ENCODE assay signal across 16 mouse cellular contexts in genomic region chr6:97443522-97443921, GRCm38 (mm10).
A peak's percentile ranks its signal among the peaks of the same experiment; 100 is the strongest.
DNase-seq lines count a peak whose midpoint lies in the region; ATAC-seq and TF ChIP-seq lines count a peak whose summit lies in the region.
"Had no signal": no experiment of that assay in that cellular context is flagged by ENCODE, and none has a peak within 500 bp of the region (broad histone marks: within the 10 kb centered on the region; RNA-seq: fewer than 3 reads in every experiment).

No protein-coding gene starts in this region.

- ATAC-seq in heart, embryonic 12.5 days (ENCODE audit: insufficient number of reproducible peaks, low FRiP score): no peak
- no peak for ATAC-seq in lung, embryonic 14.5 days (ENCODE audit: insufficient read depth)
- ATAC-seq: forebrain, postnatal 0 days had no signal

- H3K36me3 ChIP-seq in heart, embryonic 12.5 days: no peaks in the 10 kb centered on the region
- no peaks in the 10 kb centered on the region for H3K36me3 ChIP-seq in lung, embryonic 14.5 days (ENCODE audit: insufficient read depth)
- H3K36me3 ChIP-seq: neural tube, embryonic 15.5 days had no signal

- H3K9me3 ChIP-seq in heart, embryonic 12.5 days (replicated peaks): no peaks in the 10 kb centered on the region
- H3K9me3 ChIP-seq in lung, embryonic 14.5 days (ENCODE audit: low read depth, low read length): no peaks in the 10 kb centered on the region
- H3K9me3 ChIP-seq: neural tube, embryonic 15.5 days had no signal

- DNase-seq in cerebellum, postnatal 10 days: peak; percentile 37 to 59
- DNase-seq in cerebellum, postnatal 4 days (ENCODE audit: low spot score in 2 of 2): no peak
- DNase-seq in heart, postnatal 10 days: peak; percentile 29 to 46
- DNase-seq in lung, embryonic 14.5 days: peak; percentile 53
- no peak for DNase-seq in lung, postnatal 14 days
- peak; percentile 53 to 54 for DNase-seq in heart, postnatal 14 days
- DNase-seq in thymus, postnatal 0 days (ENCODE audit: low spot score): no peak
- DNase-seq: forebrain, postnatal 0 days; liver; right cerebral cortex, adult 18-20 months; spleen, adult 18-20 months had no signal

- 59% methylated on average over 4 of the region's 4 CpGs for WGBS in heart, embryonic 12.5 days
- WGBS in lung, embryonic 14.5 days: 38% methylated on average over 4 of the region's 4 CpGs

- intact Hi-C loops in heart, postnatal 10 days (cut with DNase I): no loop called here
- intact Hi-C loops in heart, postnatal 14 days (cut with DNase I): no loop called here

- no peak overlapping the region for H3K4me2 ChIP-seq in heart, embryonic 12.5 days
- no peak overlapping the region for H3K4me2 ChIP-seq in lung, embryonic 14.5 days
- H3K4me2 ChIP-seq: hindbrain, embryonic 14.5 days; neural tube, embryonic 15.5 days had no signal

- no peaks in the 10 kb centered on the region for H3K27me3 ChIP-seq in heart, embryonic 12.5 days (replicated peaks)
- H3K27me3 ChIP-seq in lung, embryonic 14.5 days (ENCODE audit: insufficient read depth, low read length): no peaks in the 10 kb centered on the region
- H3K27me3 ChIP-seq: neural tube, embryonic 15.5 days had no signal

- no peak overlapping the region for H3K4me3 ChIP-seq in heart, embryonic 12.5 days
- no peak overlapping the region for H3K4me3 ChIP-seq in lung, embryonic 14.5 days (ENCODE audit: low read depth, low read length)
- H3K4me3 ChIP-seq: neural tube, embryonic 15.5 days had no signal

- TF ChIP-seq CTCF in lung, embryonic 14.5 days (IDR thresholded peaks at IDR 0.05; ENCODE audit: low read depth): no peak

- no peak overlapping the region for H3K9ac ChIP-seq in heart, embryonic 12.5 days
- H3K9ac ChIP-seq in lung, embryonic 14.5 days: no peak overlapping the region
- H3K9ac ChIP-seq: forebrain, postnatal 0 days; hindbrain, embryonic 14.5 days; neural tube, embryonic 15.5 days had no signal

- no peak overlapping the region for H3K27ac ChIP-seq in heart, embryonic 12.5 days (ENCODE audit: poor library complexity, severe bottlenecking)
- H3K27ac ChIP-seq in lung, embryonic 14.5 days (ENCODE audit: low read depth): no peak overlapping the region
- H3K27ac ChIP-seq: hindbrain, embryonic 14.5 days; kidney, postnatal 0 days; neural tube, embryonic 15.5 days; stomach, postnatal 0 days had no signal

- peaks cover 16% of the 10 kb centered on the region for H3K4me1 ChIP-seq in heart, embryonic 12.5 days (replicated peaks)
- H3K4me1 ChIP-seq in lung, embryonic 14.5 days (ENCODE audit: insufficient read depth): no peaks in the 10 kb centered on the region

Comparison
In these comparisons a context has a peak if more than half of its experiments do, and no peak if none do; other contexts are left out.
1. DNase-seq: peak in cerebellum, postnatal 10 days (2 of 2), heart, postnatal 10 days (2 of 2), lung, embryonic 14.5 days (single experiment) and heart, postnatal 14 days (2 of 2); none in cerebellum, postnatal 4 days (0 of 2), lung, postnatal 14 days (single experiment) and thymus, postnatal 0 days (single experiment).